Mouse (Mus musculus) MEL (cell line): ENCODE data around the gene Il19. TPM values are rescaled to one million over a fixed set of nuclear protein-coding genes. Genes with fewer than 3 reads are reported as not detected.

Source experiments
- DNase-seq: peaks from one replicate; pipeline ENCODE4 v3.0.0; 2011; ENCODE audit warnings: low read depth, low spot score
- H3K27ac ChIP-seq: 2 replicates; pipeline ENCODE4 v1.5.1; 2012; ENCODE audit warnings: low read depth, mild to moderate bottlenecking, control low read depth, low read length, moderate library complexity; ENCODE audit not compliant: control insufficient read depth
- H3K27me3 ChIP-seq, 2 experiments: fragments of 150-350 bp in 1 of 2; sonication (generic) in 1 of 2; 2 replicates each; pipeline ENCODE4 v1.6.1; 2012; ENCODE audit warnings: low read length in 2 of 2, mild to moderate bottlenecking in 2 of 2, improper control_type of control experiment in 1 of 2, moderate library complexity in 1 of 2; ENCODE audit not compliant: insufficient read depth in 2 of 2, control insufficient read depth in 1 of 2
- H3K36me3 ChIP-seq, 2 experiments: 2 replicates each; pipeline ENCODE4 v1.6.1; 2012 to 2014; ENCODE audit warnings: low read length in 2 of 2, improper control_type of control experiment in 1 of 2, inconsistent platforms in 1 of 2, mild to moderate bottlenecking in 1 of 2; ENCODE audit not compliant: insufficient read depth in 2 of 2, control insufficient read depth in 1 of 2
- H3K4me1 ChIP-seq, 2 experiments: fragments of 150-350 bp in 1 of 2; sonication (generic) in 1 of 2; 2 replicates each; pipeline ENCODE4 v1.6.1; 2012; ENCODE audit warnings: low read length in 2 of 2, improper control_type of control experiment in 1 of 2, mild to moderate bottlenecking in 1 of 2; ENCODE audit not compliant: insufficient read depth in 2 of 2, control insufficient read depth in 1 of 2
- H3K4me3 ChIP-seq, 2 experiments: fragments of 150-350 bp in 1 of 2; sonication (generic) in 1 of 2; 2 replicates each; pipeline ENCODE4 v1.5.1; 2012; ENCODE audit warnings: low read depth in 2 of 2, low read length in 2 of 2, mild to moderate bottlenecking in 2 of 2, moderate library complexity in 2 of 2, control low read depth in 1 of 2, improper control_type of control experiment in 1 of 2; ENCODE audit not compliant: control insufficient read depth in 1 of 2, insufficient read depth in 1 of 2
- H3K79me2 ChIP-seq: 2 replicates; pipeline ENCODE4 v1.6.1; 2012; ENCODE audit warnings: mild to moderate bottlenecking, low read length, moderate library complexity; ENCODE audit not compliant: control insufficient read depth, poor library complexity, insufficient read depth
- H3K9ac ChIP-seq: 2 replicates; pipeline ENCODE4 v1.6.1; 2012; ENCODE audit warnings: low read depth, mild to moderate bottlenecking, control low read depth, low read length, moderate library complexity; ENCODE audit not compliant: control insufficient read depth, poor library complexity, severe bottlenecking
- H3K9me3 ChIP-seq: fragments of 150-350 bp; sonication (generic); replicated peaks from 2 replicates; pipeline ENCODE4 v1.6.1; 2012; ENCODE audit warnings: mild to moderate bottlenecking, low read length, improper control_type of control experiment, moderate library complexity; ENCODE audit not compliant: insufficient read depth
- BHLHE40 ChIP-seq: IDR thresholded peaks from 2 replicates; pipeline ENCODE4 v1.6.1; 2012; ENCODE audit warnings: low read depth, mild to moderate bottlenecking, inconsistent platforms, low read length, improper control_type of control experiment, borderline replicate concordance
- CHD1 ChIP-seq: IDR thresholded peaks from 2 replicates; pipeline ENCODE4 v1.6.1; 2012; ENCODE audit warnings: low read depth, mild to moderate bottlenecking, inconsistent platforms, low read length, improper control_type of control experiment
- CHD2 ChIP-seq: IDR thresholded peaks from 2 replicates; pipeline ENCODE4 v1.6.1; 2011; ENCODE audit warnings: low read length, improper control_type of control experiment
- CTCF ChIP-seq, 3 experiments: IDR thresholded peaks in 2 of 3; conservative IDR thresholded peaks in 1 of 3; 2 replicates each; pipeline ENCODE4 v1.5.1; 2011 to 2012; ENCODE audit warnings: low read length in 3 of 3, low read depth in 2 of 3, mild to moderate bottlenecking in 2 of 3, improper control_type of control experiment in 1 of 3, inconsistent platforms in 1 of 3, mixed read lengths in 1 of 3, moderate library complexity in 1 of 3; ENCODE audit not compliant: control insufficient read depth in 1 of 3, insufficient read depth in 1 of 3, poor library complexity in 1 of 3, severe bottlenecking in 1 of 3
- E2F4 ChIP-seq: IDR thresholded peaks from 2 replicates; pipeline ENCODE4 v1.6.1; 2011; ENCODE audit warnings: low read depth, low read length, improper control_type of control experiment, borderline replicate concordance
- ELF1 ChIP-seq: IDR thresholded peaks from 2 replicates; pipeline ENCODE4 v1.6.1; 2014; ENCODE audit warnings: low read depth, mild to moderate bottlenecking, inconsistent platforms, low read length, improper control_type of control experiment, moderate library complexity
- EP300 ChIP-seq, 2 experiments: IDR thresholded peaks; 2 replicates each; pipeline ENCODE4 v1.6.1; 2011; ENCODE audit warnings: improper control_type of control experiment in 2 of 2, low read length in 2 of 2, low read depth in 1 of 2, mild to moderate bottlenecking in 1 of 2
- ETS1 ChIP-seq: IDR thresholded peaks from 2 replicates; pipeline ENCODE4 v1.6.1; 2012; ENCODE audit warnings: low read depth, mild to moderate bottlenecking, inconsistent platforms, low read length, improper control_type of control experiment, moderate library complexity
- HCFC1 ChIP-seq: IDR thresholded peaks from 2 replicates; pipeline ENCODE4 v1.6.1; 2012; ENCODE audit warnings: low read depth, mild to moderate bottlenecking, inconsistent platforms, low read length, improper control_type of control experiment, moderate library complexity
- JUND ChIP-seq: IDR thresholded peaks from 2 replicates; pipeline ENCODE4 v1.6.1; 2011; ENCODE audit warnings: low read depth, mild to moderate bottlenecking, improper control_type of control experiment, low read length
- KAT2A ChIP-seq: conservative IDR thresholded peaks from 2 replicates; pipeline ENCODE4 v1.6.1; 2012; ENCODE audit warnings: low read depth, low read length, improper control_type of control experiment, inconsistent platforms
- MAX ChIP-seq: IDR thresholded peaks from 2 replicates; pipeline ENCODE4 v1.6.1; 2011; ENCODE audit warnings: low read length, improper control_type of control experiment
- MAZ ChIP-seq: IDR thresholded peaks from 2 replicates; pipeline ENCODE4 v1.6.1; 2012; ENCODE audit warnings: low read depth, mild to moderate bottlenecking, inconsistent platforms, low read length, improper control_type of control experiment
- MEF2A ChIP-seq: IDR thresholded peaks from 2 replicates; pipeline ENCODE4 v1.6.1; 2014; ENCODE audit warnings: low read depth, mild to moderate bottlenecking, inconsistent platforms, low read length, improper control_type of control experiment; ENCODE audit not compliant: poor library complexity, insufficient replicate concordance, severe bottlenecking; ENCODE audit errors: extremely low read depth
- MYB ChIP-seq: IDR thresholded peaks from 2 replicates; pipeline ENCODE4 v1.6.1; 2011; ENCODE audit warnings: mild to moderate bottlenecking, low read depth, low read length, improper control_type of control experiment
- MYC ChIP-seq: IDR thresholded peaks from 2 replicates; pipeline ENCODE4 v1.6.1; 2011; ENCODE audit warnings: low read depth, mild to moderate bottlenecking, low read length, improper control_type of control experiment, moderate library complexity
- NRF1 ChIP-seq: IDR thresholded peaks from 2 replicates; pipeline ENCODE4 v1.6.1; 2014; ENCODE audit warnings: low read depth, mild to moderate bottlenecking, inconsistent platforms, low read length, improper control_type of control experiment, moderate library complexity; ENCODE audit not compliant: poor library complexity, insufficient read depth, severe bottlenecking
- POLR2A ChIP-seq, 2 experiments: IDR thresholded peaks; 2 replicates each; pipeline ENCODE4 v1.6.1; 2011 to 2012; ENCODE audit warnings: low read length in 2 of 2, mild to moderate bottlenecking in 2 of 2, control low read depth in 1 of 2, improper control_type of control experiment in 1 of 2, low read depth in 1 of 2, moderate library complexity in 1 of 2; ENCODE audit not compliant: control insufficient read depth in 1 of 2, insufficient read depth in 1 of 2, poor library complexity in 1 of 2
- POLR2AphosphoS2 ChIP-seq: IDR thresholded peaks from 2 replicates; pipeline ENCODE4 v1.6.1; 2011; ENCODE audit warnings: low read length, improper control_type of control experiment
- POLR2AphosphoS5 ChIP-seq: IDR thresholded peaks from 2 replicates; pipeline ENCODE4 v1.6.1; 2012; ENCODE audit warnings: low read depth, borderline replicate concordance, mild to moderate bottlenecking, inconsistent platforms, low read length, moderate library complexity, mixed read lengths
- RAD21 ChIP-seq: IDR thresholded peaks from 2 replicates; pipeline ENCODE4 v1.6.1; 2011; ENCODE audit warnings: mild to moderate bottlenecking, low read depth, low read length, improper control_type of control experiment
- SMC3 ChIP-seq: IDR thresholded peaks from 2 replicates; pipeline ENCODE4 v1.6.1; 2011; ENCODE audit warnings: low read depth, low read length, improper control_type of control experiment
- TAL1 ChIP-seq: IDR thresholded peaks from 2 replicates; pipeline ENCODE4 v1.6.1; 2012; ENCODE audit warnings: mild to moderate bottlenecking, inconsistent platforms, low read length, moderate library complexity, mixed read lengths
- TBP ChIP-seq: IDR thresholded peaks from 2 replicates; pipeline ENCODE4 v1.8.0; 2011; ENCODE audit warnings: low read depth, low read length, improper control_type of control experiment
- USF2 ChIP-seq, 2 experiments: IDR thresholded peaks; 2 replicates each; pipeline ENCODE4 v1.6.1; 2011 to 2012; ENCODE audit warnings: improper control_type of control experiment in 2 of 2, low read length in 2 of 2, borderline replicate concordance in 1 of 2, inconsistent platforms in 1 of 2, low read depth in 1 of 2, mild to moderate bottlenecking in 1 of 2; ENCODE audit not compliant: insufficient read depth in 1 of 2
- ZKSCAN1 ChIP-seq: IDR thresholded peaks from 2 replicates; pipeline ENCODE4 v1.6.1; 2012; ENCODE audit warnings: low read depth, mild to moderate bottlenecking, inconsistent platforms, low read length, improper control_type of control experiment, moderate library complexity
- polyA plus RNA-seq, 2 experiments: library from polyadenylated mRNA; stranded (reverse) in 1 of 2; unstranded in 1 of 2; fragments of >175 nt in 1 of 2; fragments of >200 nt in 1 of 2; gene quantifications; 2 replicates each; pipeline versions ENCODE4 v1.2.1 to v1.2.4; 2012; ENCODE audit warnings: low replicate concordance in 2 of 2, low read depth in 1 of 2; ENCODE audit not compliant: insufficient read length in 2 of 2, insufficient read depth in 1 of 2, missing spikeins in 1 of 2
- total RNA-seq: library from RNA; depleted of rRNA; stranded (reverse); fragments of 300-350 nt; gene quantifications from 2 replicates; pipeline ENCODE4 v1.2.3, GENCODE M21; 2012

Gene Il19
- total and polyA plus RNA-seq, 3 experiments = not detected

DNA sequence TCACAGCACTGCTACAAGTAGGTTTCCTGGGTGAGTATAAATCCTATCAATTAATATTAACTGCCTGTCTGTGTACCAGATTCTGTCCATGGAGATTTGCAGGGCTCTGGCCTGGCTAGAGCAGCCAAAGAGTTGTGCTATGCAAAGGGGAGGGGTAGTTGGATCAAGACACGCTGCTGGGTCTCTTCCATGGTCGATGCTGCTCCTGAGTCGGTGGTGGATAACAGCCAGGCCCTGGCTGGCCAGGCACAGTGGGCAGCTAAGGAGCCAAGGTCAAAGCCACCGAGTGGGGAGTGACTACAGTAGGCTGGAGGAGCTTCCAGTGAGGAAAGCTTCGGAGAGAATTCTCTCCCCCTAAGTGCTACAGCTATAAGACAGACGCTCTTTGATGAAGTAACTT is 24.0 kb upstream of the Il19 start:
- peaks cover 9 to 12% of the 10 kb centered on the region in 2 experiments for H3K27me3 ChIP-seq

DNA sequence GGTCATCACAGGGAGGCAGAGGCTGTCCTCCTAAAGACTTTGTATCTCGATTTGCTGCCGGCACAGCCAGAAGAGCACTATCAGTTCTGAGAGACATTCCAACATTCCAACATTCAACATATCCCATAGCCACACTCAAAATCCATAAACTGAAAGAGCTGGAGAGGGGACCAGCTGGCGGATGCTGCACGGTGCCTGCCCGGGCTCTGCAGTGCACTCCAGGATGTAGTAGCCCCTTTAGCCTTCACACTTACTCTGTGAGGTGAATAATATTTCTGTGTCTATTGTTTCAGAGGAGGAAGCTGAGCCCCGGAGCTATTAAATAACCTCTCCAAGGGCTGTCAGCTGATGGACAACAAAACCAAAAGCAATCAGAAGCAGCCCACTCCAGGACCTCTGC is 7.0 kb upstream of the Il19 start:
- Histone ChIP-seq H3K9ac (no peak overlapping the region), H3K4me1 (no peaks in the 10 kb centered on the region), H3K27me3 (peaks cover 4 to 8% of the 10 kb centered on the region in 2 experiments), H3K4me3 (no peak overlapping the region), H3K9me3 (no peaks in the 10 kb centered on the region), H3K27ac (no peak overlapping the region), H3K36me3 (no peaks in the 10 kb centered on the region), H3K79me2 (no peaks in the 10 kb centered on the region)
- TF ChIP-seq CHD2 (no peak), CTCF (IDR thresholded peaks at IDR 0.05 in 2 of 3, conservative IDR thresholded peaks at IDR 0.05 in 1 of 3; ENCODE audit: control insufficient read depth in 1 of 3, insufficient read depth in 1 of 3, low read depth in 2 of 3, low read length in 3 of 3, poor library complexity in 1 of 3, severe bottlenecking in 1 of 3) (no peak), TBP (no peak), MAX (no peak), BHLHE40 (no peak), KAT2A (no peak), E2F4 (no peak), ZKSCAN1 (no peak), MYC (no peak), POLR2AphosphoS5 (no peak), MYB (no peak), SMC3 (no peak), POLR2AphosphoS2 (no peak), JUND (no peak)
- no peak for DNase-seq

More for the DNA sequence above, 24.0 kb upstream of the Il19 start:
- Histone ChIP-seq H3K36me3 (no peaks in the 10 kb centered on the region), H3K27ac (no peak overlapping the region), H3K9me3 (no peaks in the 10 kb centered on the region), H3K4me1 (no peaks in the 10 kb centered on the region), H3K79me2 (no peaks in the 10 kb centered on the region), H3K9ac (no peak overlapping the region), H3K4me3 (no peak overlapping the region)
- no peak for DNase-seq
- TF ChIP-seq EP300 (IDR thresholded peaks at IDR 0.05; ENCODE audit: low read depth in 1 of 2, low read length in 2 of 2) = no peak
- no peak for TF ChIP-seq ETS1
- no peak for TF ChIP-seq MAZ
- no peak for TF ChIP-seq ZKSCAN1
- no peak for TF ChIP-seq MAX
- TF ChIP-seq NRF1 = no peak
- no peak for TF ChIP-seq POLR2AphosphoS2
- no peak for TF ChIP-seq TAL1
- TF ChIP-seq ELF1 = no peak
- no peak for TF ChIP-seq USF2 (IDR thresholded peaks at IDR 0.05; ENCODE audit: borderline replicate concordance in 1 of 2, insufficient read depth in 1 of 2, low read depth in 1 of 2, low read length in 2 of 2)
- no peak for TF ChIP-seq RAD21
- TF ChIP-seq CHD1 = no peak
- TF ChIP-seq SMC3 = no peak
- TF ChIP-seq CHD2 = no peak
- TF ChIP-seq HCFC1 = no peak
- no peak for TF ChIP-seq TBP
- no peak for TF ChIP-seq E2F4
- no peak for TF ChIP-seq POLR2A (IDR thresholded peaks at IDR 0.05; ENCODE audit: control insufficient read depth in 1 of 2, insufficient read depth in 1 of 2, low read depth in 1 of 2, low read length in 2 of 2, poor library complexity in 1 of 2)
- TF ChIP-seq MYC = no peak
- TF ChIP-seq MEF2A = no peak
